In genomic region chr3:158165004-158165403, GRCm38 (mm10) we compare ENCODE assay signal across 11 mouse cellular contexts.
DNase-seq lines count a peak whose midpoint lies in the region; ATAC-seq and TF ChIP-seq lines count a peak whose summit lies in the region.
"Had no signal": no experiment of that assay in that cellular context is flagged by ENCODE, and none has a peak within 500 bp of the region (broad histone marks: within the 10 kb centered on the region; RNA-seq: fewer than 3 reads in every experiment).

No protein-coding gene starts in this region.

- TF ChIP-seq CTCF in midbrain, postnatal 0 days (IDR thresholded peaks at IDR 0.05) = peak; percentile 76

- H3K27me3 ChIP-seq in midbrain, postnatal 0 days (ENCODE audit: insufficient read depth, low read length) = no peaks in the 10 kb centered on the region
- H3K27me3 ChIP-seq in midbrain, embryonic 16.5 days (ENCODE audit: control insufficient read depth, insufficient read depth, low read depth, low read length) = no peaks in the 10 kb centered on the region

- peak; percentile 30 for DNase-seq in embryo, embryonic 10.5 days (ENCODE audit: low spot score)
- no peak for DNase-seq in embryo, embryonic 9.5 days (ENCODE audit: extremely low spot score)
- DNase-seq in kidney, adult 9 months = peak; percentile 19
- no peak for DNase-seq in kidney, adult 18-20 months
- DNase-seq in midbrain, postnatal 0 days (ENCODE audit: low spot score) = peak; percentile 71
- DNase-seq in retina, postnatal 1 day = peak; percentile 20
- DNase-seq: heart, adult 18-20 months; lung, postnatal 10 days had no signal

- peaks cover 17% of the 10 kb centered on the region for H3K36me3 ChIP-seq in midbrain, postnatal 0 days (ENCODE audit: insufficient read depth, low read length)
- H3K36me3 ChIP-seq in midbrain, embryonic 16.5 days (ENCODE audit: control insufficient read depth, insufficient read depth, low read length) = peaks cover 15% of the 10 kb centered on the region
- H3K36me3 ChIP-seq: limb, embryonic 10.5 days had no signal

- ATAC-seq in midbrain, postnatal 0 days (ENCODE audit: low FRiP score) = no peak
- ATAC-seq in midbrain, embryonic 16.5 days = no peak
- no peak for ATAC-seq in activated CD4-positive, CD25-positive, alpha-beta regulatory T cell, adult 4 months

- no peaks in the 10 kb centered on the region for H3K9me3 ChIP-seq in midbrain, postnatal 0 days (ENCODE audit: low read length)
- H3K9me3 ChIP-seq in midbrain, embryonic 16.5 days (replicated peaks; ENCODE audit: control insufficient read depth, low read length, poor library complexity, severe bottlenecking) = no peaks in the 10 kb centered on the region
- H3K9me3 ChIP-seq: limb, embryonic 10.5 days had no signal

- H3K4me2 ChIP-seq in midbrain, postnatal 0 days (ENCODE audit: low read depth, low read length, poor library complexity, severe bottlenecking) = no peak overlapping the region
- H3K4me2 ChIP-seq in midbrain, embryonic 16.5 days (ENCODE audit: low read length) = no peak overlapping the region

- no peak overlapping the region for H3K9ac ChIP-seq in midbrain, postnatal 0 days (replicated peaks; ENCODE audit: low read length, poor library complexity, severe bottlenecking)
- no peak overlapping the region for H3K9ac ChIP-seq in midbrain, embryonic 16.5 days (ENCODE audit: low read depth, low read length)

- no peak overlapping the region for H3K27ac ChIP-seq in midbrain, postnatal 0 days (ENCODE audit: low read depth, low read length)
- no peak overlapping the region for H3K27ac ChIP-seq in midbrain, embryonic 16.5 days (ENCODE audit: low read length)
- H3K27ac ChIP-seq: limb, embryonic 10.5 days had no signal

- H3K4me3 ChIP-seq in midbrain, postnatal 0 days (ENCODE audit: low read depth, low read length) = no peak overlapping the region
- H3K4me3 ChIP-seq in midbrain, embryonic 16.5 days (ENCODE audit: low read depth, low read length) = no peak overlapping the region
- H3K4me3 ChIP-seq: limb, embryonic 10.5 days had no signal

- no peaks in the 10 kb centered on the region for H3K4me1 ChIP-seq in midbrain, postnatal 0 days (ENCODE audit: insufficient read depth, low read length)
- H3K4me1 ChIP-seq in midbrain, embryonic 16.5 days (ENCODE audit: control insufficient read depth, insufficient read depth, low read length) = peaks cover 4% of the 10 kb centered on the region
- H3K4me1 ChIP-seq: limb, embryonic 10.5 days had no signal

Comparison
In these comparisons a context has a peak if more than half of its experiments do, and no peak if none do; other contexts are left out.
1. DNase-seq: peak in embryo, embryonic 10.5 days (single experiment), kidney, adult 9 months (single experiment), midbrain, postnatal 0 days (single experiment) and retina, postnatal 1 day (single experiment); none in embryo, embryonic 9.5 days (single experiment) and kidney, adult 18-20 months (single experiment).